Mouse (Mus musculus) ES-Bruce4 (cell line): Measurements from ENCODE around the gene Tenm2. TPM values are rescaled to one million over a fixed set of nuclear protein-coding genes. Genes with fewer than 3 reads are reported as not detected.

ENCODE experiments used
- H3K27ac ChIP-seq: 2 replicates; pipeline ENCODE4 v1.5.1; 2012; ENCODE audit warnings: low read length, inconsistent platforms; ENCODE audit not compliant: insufficient read depth
- H3K27me3 ChIP-seq: 2 replicates; pipeline ENCODE4 v1.6.1; 2012; ENCODE audit warnings: mild to moderate bottlenecking, low read length, inconsistent platforms; ENCODE audit not compliant: control insufficient read depth, poor library complexity, insufficient read depth, severe bottlenecking
- H3K36me3 ChIP-seq: 2 replicates; pipeline ENCODE4 v1.6.1; 2012; ENCODE audit warnings: inconsistent platforms, mild to moderate bottlenecking, low read length, moderate library complexity; ENCODE audit not compliant: control insufficient read depth, poor library complexity, insufficient read depth, severe bottlenecking
- H3K4me1 ChIP-seq: one replicate; pipeline ENCODE4 v1.8.1; 2011; ENCODE audit warnings: low read length; ENCODE audit not compliant: control insufficient read depth, insufficient read depth
- H3K4me3 ChIP-seq: 2 replicates; pipeline ENCODE4 v1.5.1; 2011; ENCODE audit warnings: low read depth, mild to moderate bottlenecking, low read length
- H3K9ac ChIP-seq: 2 replicates; pipeline ENCODE4 v1.6.1; 2012; ENCODE audit warnings: low read depth, mild to moderate bottlenecking, inconsistent platforms; ENCODE audit not compliant: poor library complexity, severe bottlenecking
- H3K9me3 ChIP-seq: replicated peaks from 2 replicates; pipeline ENCODE4 v1.6.1; 2012; ENCODE audit warnings: mild to moderate bottlenecking, low read length, inconsistent platforms; ENCODE audit not compliant: control insufficient read depth, poor library complexity, insufficient read depth, severe bottlenecking
- CTCF ChIP-seq: IDR thresholded peaks from one replicate; pipeline ENCODE4 v1.8.1; 2011; ENCODE audit warnings: low read depth, low read length
- EP300 ChIP-seq: IDR thresholded peaks from 2 replicates; pipeline ENCODE4 v1.6.1; 2011; ENCODE audit warnings: low read depth, low read length; ENCODE audit not compliant: insufficient read depth
- POLR2A ChIP-seq: IDR thresholded peaks from one replicate; pipeline ENCODE4 v1.8.1; 2011; ENCODE audit warnings: low read length; ENCODE audit not compliant: insufficient read depth
- polyA plus RNA-seq: library from polyadenylated mRNA; stranded (reverse); fragments of >200 nt; gene quantifications from 2 replicates; pipeline ENCODE4 v1.2.4, GENCODE M21; 2011; ENCODE audit warnings: low read depth; ENCODE audit not compliant: missing spikeins, insufficient read depth, insufficient read length

Tenm2 gene
- polyA plus RNA-seq, 1 experiment, result not detected

GRCm38 (mm10) chr11:36171991-36172390 lies 1063.8 kb downstream of the Tenm2 start:
- Histone ChIP-seq H3K4me1 (no peaks in the 10 kb centered on the region), H3K27me3 (0 out of 2 replicates have a peak, but pooled peaks cover 1% of the 10 kb centered on the region), H3K9me3 (no peaks in the 10 kb centered on the region), H3K36me3 (no peaks in the 10 kb centered on the region), H3K4me3 (no peak overlapping the region), H3K27ac (no peak overlapping the region), H3K9ac (no peak overlapping the region)
- TF ChIP-seq EP300, result no peak
- no peak for TF ChIP-seq CTCF
- no peak for TF ChIP-seq POLR2A

- Histone ChIP-seq H3K36me3 (no peaks in the 10 kb centered on the region), H3K27ac (no peak overlapping the region), H3K4me3 (no peak overlapping the region), H3K9ac (no peak overlapping the region), H3K27me3 (no peaks in the 10 kb centered on the region), H3K9me3 (no peaks in the 10 kb centered on the region), H3K4me1 (no peaks in the 10 kb centered on the region)
- no peak for TF ChIP-seq CTCF
- TF ChIP-seq EP300, result no peak
- no peak for TF ChIP-seq POLR2A
Observed at GRCm38 (mm10) chr11:36171221-36171620, 1064.5 kb downstream of the Tenm2 start.

- Histone ChIP-seq H3K4me1 (no peaks in the 10 kb centered on the region), H3K27me3 (no peaks in the 10 kb centered on the region), H3K4me3 (no peak overlapping the region), H3K9me3 (no peaks in the 10 kb centered on the region), H3K27ac (no peak overlapping the region), H3K9ac (no peak overlapping the region), H3K36me3 (no peaks in the 10 kb centered on the region)
- no peak for TF ChIP-seq EP300
- no peak for TF ChIP-seq POLR2A
- no peak for TF ChIP-seq CTCF
Observed at GRCm38 (mm10) chr11:36169738-36170137, 1066.0 kb downstream of the Tenm2 start.

- H3K36me3 ChIP-seq, result no peaks in the 10 kb centered on the region
- no peak overlapping the region for H3K9ac ChIP-seq
- no peak overlapping the region for H3K27ac ChIP-seq
- no peaks in the 10 kb centered on the region for H3K9me3 ChIP-seq
- no peak overlapping the region for H3K4me3 ChIP-seq
- no peaks in the 10 kb centered on the region for H3K27me3 ChIP-seq
- no peaks in the 10 kb centered on the region for H3K4me1 ChIP-seq
- TF ChIP-seq EP300 (no peak), POLR2A (no peak), CTCF (no peak)
Observed at GRCm38 (mm10) chr11:36168921-36169537, 1066.7 kb downstream of the Tenm2 start.

GRCm38 (mm10) chr11:36167766-36168318 lies 1067.9 kb downstream of the Tenm2 start:
- TF ChIP-seq POLR2A (no peak), EP300 (no peak), CTCF (no peak)
- H3K27ac ChIP-seq, result no peak overlapping the region

GRCm38 (mm10) chr11:36163580-36163979 lies 1072.2 kb downstream of the Tenm2 start:
- no peaks in the 10 kb centered on the region for H3K36me3 ChIP-seq
- H3K27ac ChIP-seq, result no peak overlapping the region
- H3K9me3 ChIP-seq, result no peaks in the 10 kb centered on the region
- H3K4me1 ChIP-seq, result no peaks in the 10 kb centered on the region
- TF ChIP-seq POLR2A (no peak), CTCF (no peak), EP300 (no peak)
- H3K9ac ChIP-seq, result no peak overlapping the region
- no peaks in the 10 kb centered on the region for H3K27me3 ChIP-seq
- no peak overlapping the region for H3K4me3 ChIP-seq

More at GRCm38 (mm10) chr11:36167766-36168318, 1067.9 kb downstream of the Tenm2 start:
- Histone ChIP-seq H3K9ac (no peak overlapping the region), H3K36me3 (no peaks in the 10 kb centered on the region), H3K9me3 (no peaks in the 10 kb centered on the region), H3K4me3 (no peak overlapping the region), H3K27me3 (no peaks in the 10 kb centered on the region), H3K4me1 (no peaks in the 10 kb centered on the region)
